Mouse (Mus musculus) intestine, embryonic 15.5 days (tissue): ENCODE results near the gene Agtpbp1. TPM values are rescaled to one million over a fixed set of nuclear protein-coding genes. Genes with fewer than 3 reads are reported as not detected.
A peak's percentile ranks its signal among the peaks of the same experiment; 100 is the strongest.

Experiments used
- ATAC-seq: fragments of 200-750 bp; cut with Nextera tagmentation; 2 replicates; pipeline ENCODE4 v1.8.0; 2017; ENCODE audit warnings: moderate TSS enrichment, moderate library complexity
- H3K27ac ChIP-seq: fragments of 300-500 bp; sonication (generic); 2 replicates; pipeline ENCODE4 v1.5.1; 2015; ENCODE audit warnings: mild to moderate bottlenecking, inconsistent platforms
- H3K27me3 ChIP-seq: fragments of 300-500 bp; sonication (generic); replicated peaks from 2 replicates; pipeline ENCODE4 v1.6.1; 2015; ENCODE audit warnings: inconsistent platforms
- H3K36me3 ChIP-seq: fragments of 300-500 bp; sonication (generic); 2 replicates; pipeline ENCODE4 v1.6.1; 2015; ENCODE audit warnings: inconsistent platforms
- H3K4me1 ChIP-seq: fragments of 300-500 bp; sonication (generic); replicated peaks from 2 replicates; pipeline ENCODE4 v1.6.1; 2015; ENCODE audit warnings: inconsistent platforms
- H3K4me2 ChIP-seq: fragments of 300-500 bp; sonication (generic); replicated peaks from 2 replicates; pipeline ENCODE4 v1.6.1; 2015; ENCODE audit warnings: mild to moderate bottlenecking, inconsistent platforms
- H3K4me3 ChIP-seq: fragments of 300-500 bp; sonication (generic); replicated peaks from 2 replicates; pipeline ENCODE4 v1.5.1; 2015; ENCODE audit warnings: inconsistent platforms
- H3K9ac ChIP-seq: fragments of 300-500 bp; sonication (generic); 2 replicates; pipeline ENCODE4 v1.6.1; 2015; ENCODE audit warnings: inconsistent platforms
- H3K9me3 ChIP-seq: fragments of 300-500 bp; sonication (generic); 2 replicates; pipeline ENCODE4 v1.6.1; 2016; ENCODE audit warnings: inconsistent platforms
- WGBS: fragments of 180-500 bp; shearing (Covaris S2); methylation state at CpG from one replicate; pipeline ENCODE4 v1.1.7; 2015; 5-methylcytosine and 5-hydroxymethylcytosine counted together
- polyA plus RNA-seq: library from polyadenylated mRNA; unstranded; fragments of >200 nt; fragmentation: Nextera tagmentation; extraction: Ambion mirVana; gene quantifications from 2 replicates; pipeline ENCODE4 v1.2.1, GENCODE M21; 2015

Agtpbp1 gene
- polyA plus RNA-seq, 1 experiment from 2014 or later, result 15.7 TPM

DNA sequence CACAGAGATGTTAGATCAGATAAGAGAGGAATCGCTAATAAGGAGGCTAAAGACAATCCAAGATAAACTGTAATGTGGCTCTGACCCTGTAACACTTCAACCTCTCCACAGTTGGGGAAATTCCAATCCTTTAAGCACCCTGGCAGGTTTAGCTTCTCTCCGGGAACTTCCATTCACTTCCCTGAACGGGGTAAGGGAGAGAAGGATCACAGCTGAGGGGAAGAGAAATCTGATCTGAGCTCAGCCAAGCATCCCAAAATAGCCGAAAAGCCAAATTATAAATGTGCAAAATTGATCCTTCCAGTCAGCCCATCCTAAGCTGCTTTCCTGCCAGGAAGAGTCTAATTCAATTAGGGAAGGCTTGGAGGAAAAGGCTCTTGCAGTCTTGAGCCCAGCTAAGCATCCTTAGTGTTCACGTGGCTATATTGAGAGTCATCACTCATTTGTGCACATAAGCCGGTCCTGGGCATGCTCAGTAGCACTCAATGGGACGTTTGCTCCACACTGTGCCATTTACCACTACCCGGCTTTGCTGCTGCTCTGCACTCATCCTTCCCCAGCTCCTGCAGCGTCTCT, 19.0 kb downstream of the Agtpbp1 start:
- Histone ChIP-seq H3K9me3 (no peaks in the 10 kb centered on the region), H3K27me3 (no peaks in the 10 kb centered on the region), H3K4me2 (no peak overlapping the region), H3K4me3 (no peak overlapping the region), H3K36me3 (no peaks in the 10 kb centered on the region), H3K27ac (no peak overlapping the region), H3K9ac (no peak overlapping the region), H3K4me1 (0 out of 2 replicates have a peak, but pooled peaks cover 3% of the 10 kb centered on the region)
- ATAC-seq, result no peak
- 49% methylated on average over 9 of the region's 9 CpGs for WGBS

DNA sequence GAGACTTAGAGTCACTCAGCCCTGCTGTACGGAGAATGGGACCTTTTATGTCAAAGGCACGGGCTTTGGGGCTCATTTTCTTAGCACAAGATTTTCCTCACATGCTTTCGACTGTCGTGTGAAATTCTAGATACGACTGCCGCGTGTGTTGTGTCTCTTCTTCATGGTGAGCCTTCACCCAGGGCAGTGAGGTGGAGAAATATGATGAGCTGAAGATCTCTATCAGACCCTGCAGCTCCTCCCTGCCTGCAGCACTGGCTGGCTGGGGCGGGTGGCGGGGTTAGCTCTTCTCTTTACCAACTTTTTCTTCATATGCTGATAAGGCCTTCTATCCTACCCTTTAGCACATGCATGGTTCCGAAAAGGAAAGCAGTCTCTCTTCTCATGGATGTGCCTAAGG, 20.1 kb downstream of the Agtpbp1 start:
- ATAC-seq, result no peak
- Histone ChIP-seq H3K9me3 (no peaks in the 10 kb centered on the region), H3K4me3 (no peak overlapping the region), H3K27me3 (no peaks in the 10 kb centered on the region), H3K4me2 (no peak overlapping the region), H3K36me3 (no peaks in the 10 kb centered on the region), H3K9ac (no peak overlapping the region), H3K27ac (no peak overlapping the region), H3K4me1 (0 out of 2 replicates have a peak, but pooled peaks cover 3% of the 10 kb centered on the region)
- 86% methylated on average over 10 of the region's 10 CpGs for WGBS

DNA sequence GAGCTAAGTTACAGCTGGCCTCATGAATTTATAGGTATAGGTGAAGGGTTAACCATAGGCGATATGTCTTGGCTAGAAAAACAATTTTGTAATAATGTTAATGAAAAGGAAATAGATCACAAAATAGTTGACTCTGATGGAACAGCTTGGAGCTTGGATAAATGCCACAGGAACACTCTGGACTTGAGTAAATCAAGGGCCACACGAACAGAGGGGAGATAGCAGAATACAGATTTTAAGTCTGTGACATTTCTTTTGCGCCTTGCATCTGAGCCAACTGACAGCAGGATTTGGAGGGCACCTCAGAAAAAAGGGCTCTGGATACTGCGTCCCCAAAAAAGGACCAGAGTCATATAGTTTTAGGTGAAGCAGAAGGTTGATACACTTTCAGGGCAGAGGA, 20.5 kb downstream of the Agtpbp1 start:
- Histone ChIP-seq H3K9me3 (no peaks in the 10 kb centered on the region), H3K9ac (no peak overlapping the region), H3K27ac (no peak overlapping the region), H3K36me3 (no peaks in the 10 kb centered on the region), H3K4me1 (0 out of 2 replicates have a peak, but pooled peaks cover 3% of the 10 kb centered on the region), H3K4me3 (no peak overlapping the region), H3K27me3 (no peaks in the 10 kb centered on the region), H3K4me2 (no peak overlapping the region)
- ATAC-seq, result no peak
- WGBS, result 80% methylated on average over 4 of the region's 4 CpGs

DNA sequence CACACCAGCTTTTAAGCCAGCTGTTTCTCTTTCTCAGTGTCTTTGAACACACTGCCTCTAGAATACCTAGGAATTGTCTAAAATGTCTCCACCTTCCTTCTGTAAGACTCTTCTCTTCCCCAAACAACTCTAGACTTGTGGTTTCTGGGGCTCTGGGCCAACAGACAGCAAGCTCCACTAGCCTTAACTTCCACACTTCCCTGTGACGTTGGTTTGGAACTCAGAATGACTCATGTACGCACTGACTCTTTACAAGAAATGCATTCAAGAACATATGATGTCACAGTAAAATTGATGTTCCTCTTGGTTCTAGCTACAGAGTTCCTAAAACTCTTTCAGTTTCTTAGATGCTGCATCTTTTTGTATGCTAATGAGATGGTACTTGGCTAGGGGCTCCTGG, 22.6 kb downstream of the Agtpbp1 start:
- Histone ChIP-seq H3K9ac (no peak overlapping the region), H3K4me1 (0 out of 2 replicates have a peak, but pooled peaks cover 7% of the 10 kb centered on the region), H3K27me3 (no peaks in the 10 kb centered on the region), H3K36me3 (no peaks in the 10 kb centered on the region), H3K9me3 (no peaks in the 10 kb centered on the region), H3K4me2 (no peak overlapping the region), H3K4me3 (no peak overlapping the region), H3K27ac (no peak overlapping the region)
- no peak for ATAC-seq
- WGBS, result 74% methylated on average over 2 of the region's 2 CpGs

DNA sequence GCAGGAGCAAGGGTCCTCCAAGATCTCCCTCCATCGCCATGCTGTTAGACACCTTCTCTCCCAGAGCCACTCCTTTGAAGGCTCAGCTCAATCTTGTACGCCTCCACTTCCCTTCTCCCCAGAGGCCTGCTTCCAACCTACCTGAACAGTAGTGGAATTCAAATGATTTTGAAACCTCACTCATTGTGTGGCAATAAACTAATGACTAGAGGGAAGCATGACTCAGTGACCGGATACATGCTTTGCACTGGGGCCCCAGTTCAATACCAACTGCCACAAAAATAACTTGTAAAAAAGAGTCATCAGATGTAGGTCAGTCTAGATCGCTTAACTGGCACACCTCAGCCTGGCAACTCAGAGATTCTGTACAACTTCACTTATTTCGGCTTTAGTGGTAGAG, 26.3 kb downstream of the Agtpbp1 start:
- no peaks in the 10 kb centered on the region for H3K27me3 ChIP-seq
- H3K4me3 ChIP-seq, result no peak overlapping the region
- no peaks in the 10 kb centered on the region for H3K9me3 ChIP-seq
- no peak for ATAC-seq
- peaks cover 16% of the 10 kb centered on the region for H3K4me1 ChIP-seq
- H3K9ac ChIP-seq, result no peak overlapping the region
- H3K4me2 ChIP-seq, result no peak overlapping the region
- H3K27ac ChIP-seq, result no peak overlapping the region
- WGBS, result 88% methylated on average over 5 of the region's 5 CpGs
- no peaks in the 10 kb centered on the region for H3K36me3 ChIP-seq

DNA sequence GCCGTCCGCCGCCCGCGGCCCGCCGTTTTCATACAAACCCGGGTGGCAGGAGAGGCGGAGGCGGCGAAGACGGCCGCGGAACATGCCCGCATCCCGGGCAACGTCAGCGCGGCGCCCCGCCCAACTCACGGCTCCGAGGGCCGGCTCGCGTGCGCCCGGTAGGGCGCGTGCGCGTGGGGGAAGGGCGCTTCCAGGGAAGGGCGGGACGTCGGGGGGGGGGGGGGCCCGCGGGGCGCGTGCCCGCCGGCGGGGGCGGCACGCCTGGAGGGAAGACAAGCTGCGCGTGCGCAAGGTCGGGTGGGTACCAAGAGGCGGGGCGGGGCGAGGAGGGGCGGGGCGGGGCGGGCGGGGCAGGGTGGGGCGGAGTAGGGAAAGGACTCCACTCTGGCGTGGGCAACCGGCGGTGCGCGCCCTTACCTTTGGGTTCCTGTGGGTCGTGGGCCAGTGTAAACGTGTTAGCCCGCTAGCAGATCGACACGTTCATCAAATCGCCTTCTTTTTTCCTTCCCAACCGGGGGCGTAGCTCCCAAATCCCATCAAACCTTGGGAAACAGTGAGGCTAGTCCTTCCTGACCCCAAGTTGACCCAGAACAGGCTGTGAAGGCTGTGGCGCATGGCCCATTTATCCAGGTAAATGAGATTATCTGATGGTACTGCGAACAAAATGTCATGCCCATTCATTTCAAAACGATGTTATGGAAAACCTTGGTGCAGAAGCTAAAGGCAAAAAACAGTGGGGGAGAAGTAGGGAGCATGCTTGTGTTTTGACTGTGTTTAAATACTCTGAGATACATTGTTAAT, 27.6 kb downstream of the Agtpbp1 start:
- ATAC-seq, result peak; percentile 91
- Histone ChIP-seq H3K27ac (peak overlapping the region; percentile 56; the same call in 1 of the 2 replicates), H3K4me1 (peaks cover 16% of the 10 kb centered on the region), H3K36me3 (no peaks in the 10 kb centered on the region), H3K9me3 (no peaks in the 10 kb centered on the region), H3K27me3 (no peaks in the 10 kb centered on the region), H3K4me2 (peak overlapping the region; percentile 90), H3K4me3 (peak overlapping the region; percentile 76), H3K9ac (peak overlapping the region; percentile 64)
- under 1% methylated on average over 38 of the region's 73 CpGs for WGBS

DNA sequence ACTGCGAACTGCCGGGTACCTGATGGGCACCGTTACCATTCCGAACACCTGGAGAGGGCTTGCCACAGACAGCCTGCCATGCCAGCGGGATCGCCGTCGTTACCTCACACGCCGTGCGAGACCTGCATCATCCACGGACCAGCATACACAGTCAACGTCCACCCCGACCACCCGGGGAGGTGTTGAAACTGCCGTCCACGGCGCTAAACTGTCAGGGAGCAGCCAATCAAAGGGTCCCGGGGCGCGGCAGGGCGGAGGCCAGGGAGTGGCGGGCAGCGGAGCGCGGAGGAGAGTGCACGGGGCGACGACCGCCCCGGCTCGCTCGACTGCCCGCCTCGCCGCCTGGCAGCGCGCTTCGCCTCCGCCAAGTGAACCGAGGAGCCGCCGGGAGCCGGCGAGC, 28.4 kb downstream of the Agtpbp1 start:
- no peaks in the 10 kb centered on the region for H3K27me3 ChIP-seq
- H3K4me1 ChIP-seq, result peaks cover 14% of the 10 kb centered on the region
- H3K9ac ChIP-seq, result peak overlapping the region; percentile 64
- peak overlapping the region; percentile 76 for H3K4me3 ChIP-seq
- no peaks in the 10 kb centered on the region for H3K9me3 ChIP-seq
- under 1% methylated on average over 41 of the region's 45 CpGs for WGBS
- peak overlapping the region; percentile 90 for H3K4me2 ChIP-seq
- H3K27ac ChIP-seq, result peak overlapping the region; percentile 56; the same call in 1 of the 2 replicates
- H3K36me3 ChIP-seq, result no peaks in the 10 kb centered on the region
- peak; percentile 86 for ATAC-seq

DNA sequence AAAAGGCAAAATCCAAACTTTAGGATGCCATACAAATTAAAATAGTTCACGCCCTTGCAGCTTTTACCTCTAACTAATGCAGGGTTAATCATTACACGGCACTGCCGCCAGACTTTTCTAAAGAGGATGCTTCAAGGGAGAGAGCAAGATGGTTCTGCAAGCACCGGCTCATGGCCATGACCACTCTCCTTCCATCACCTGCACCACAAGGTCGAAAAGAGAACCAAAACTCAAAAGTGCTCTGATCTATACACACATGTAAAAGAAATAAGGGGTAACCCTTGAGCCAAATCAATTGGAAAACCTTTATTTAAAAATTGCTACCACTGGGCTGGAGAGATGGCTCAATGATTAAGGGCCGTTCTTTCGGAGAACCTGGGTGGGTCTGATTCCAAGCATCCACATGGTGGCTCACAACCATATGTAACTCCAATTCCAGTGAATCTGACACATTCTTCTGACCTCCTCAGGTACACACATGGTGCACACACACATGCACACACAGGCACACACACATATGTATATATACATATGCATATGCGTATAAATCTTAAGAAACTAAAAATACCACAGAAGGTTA, 29.3 kb downstream of the Agtpbp1 start:
- peak overlapping the region; percentile 1 for H3K4me3 ChIP-seq
- 0 out of 2 replicates have a peak overlapping the region, but pooled peaks have one; percentile 11 for H3K9ac ChIP-seq
- H3K4me1 ChIP-seq, result peaks cover 14% of the 10 kb centered on the region
- H3K9me3 ChIP-seq, result no peaks in the 10 kb centered on the region
- no peaks in the 10 kb centered on the region for H3K27me3 ChIP-seq
- H3K36me3 ChIP-seq, result no peaks in the 10 kb centered on the region
- H3K27ac ChIP-seq, result no peak overlapping the region
- H3K4me2 ChIP-seq, result peak overlapping the region; percentile 90
- 56% methylated on average over 8 of the region's 8 CpGs for WGBS
- ATAC-seq, result no peak

DNA sequence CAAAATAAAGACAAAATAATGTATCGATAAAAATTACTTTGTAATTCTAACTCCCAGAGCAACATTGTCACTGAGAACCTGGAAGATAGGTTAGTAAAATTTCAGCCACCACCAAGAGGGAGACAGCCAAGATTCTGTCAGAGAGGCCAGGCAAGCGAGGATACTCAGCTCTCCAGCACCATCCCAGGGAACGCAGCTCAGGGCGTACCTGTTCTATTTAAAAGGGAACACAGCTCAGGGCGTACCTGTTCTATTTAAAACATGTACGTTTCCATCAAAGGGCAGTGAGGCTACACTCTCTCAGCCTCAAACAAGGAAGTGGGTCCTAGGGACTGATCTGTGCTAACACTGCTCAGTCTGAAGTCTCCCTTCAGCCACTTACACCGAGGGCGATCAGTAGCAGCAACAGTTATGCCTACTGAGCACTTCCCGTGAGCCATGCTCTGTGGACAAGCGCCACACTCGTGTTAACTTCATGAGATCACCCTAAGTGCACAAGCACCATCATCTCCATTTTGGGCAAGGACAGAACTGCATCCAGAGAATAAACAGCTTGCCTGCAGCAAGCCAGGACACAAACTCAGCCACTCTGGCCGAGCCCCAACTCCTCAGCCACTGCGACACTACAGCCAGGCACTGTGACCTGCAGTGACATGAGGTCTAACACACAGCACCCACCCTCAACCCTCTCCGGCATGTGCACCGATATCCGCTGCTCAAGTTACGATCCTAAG, 30.1 kb downstream of the Agtpbp1 start:
- Histone ChIP-seq H3K27me3 (no peaks in the 10 kb centered on the region), H3K9ac (0 out of 2 replicates have a peak overlapping the region, but pooled peaks have one; percentile 11), H3K9me3 (no peaks in the 10 kb centered on the region), H3K4me2 (peak overlapping the region; percentile 90), H3K27ac (no peak overlapping the region), H3K4me1 (peaks cover 14% of the 10 kb centered on the region), H3K36me3 (no peaks in the 10 kb centered on the region), H3K4me3 (peak overlapping the region; percentile 1; the same call in 1 of the 2 replicates)
- ATAC-seq, result no peak
- WGBS, result 50% methylated on average over 17 of the region's 17 CpGs

DNA sequence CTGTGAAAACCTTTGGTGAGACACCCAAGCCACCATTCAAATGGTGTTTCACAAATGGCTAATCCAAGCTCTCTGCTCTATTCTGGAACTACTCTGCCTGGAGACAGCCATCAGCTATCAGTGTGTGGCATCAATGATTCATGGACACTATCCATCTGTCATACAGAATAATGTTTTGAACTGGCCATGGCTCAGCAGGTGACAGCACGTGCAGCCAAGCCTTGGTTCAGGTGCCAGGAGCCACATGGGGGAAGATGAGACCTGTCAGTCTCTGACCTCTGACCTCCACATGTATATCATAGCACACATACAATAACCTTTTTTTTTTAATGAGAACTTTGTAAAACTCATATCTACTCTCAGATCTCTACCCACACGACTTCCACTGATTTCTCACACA, 32.3 kb downstream of the Agtpbp1 start:
- H3K4me1 ChIP-seq, result peaks cover 17% of the 10 kb centered on the region
- ATAC-seq, result no peak
- H3K27ac ChIP-seq, result no peak overlapping the region
- no peaks in the 10 kb centered on the region for H3K36me3 ChIP-seq
- 58% methylated on average over 2 of the region's 2 CpGs for WGBS
- no peak overlapping the region for H3K4me3 ChIP-seq
- H3K27me3 ChIP-seq, result no peaks in the 10 kb centered on the region
- H3K4me2 ChIP-seq, result no peak overlapping the region
- no peaks in the 10 kb centered on the region for H3K9me3 ChIP-seq
- H3K9ac ChIP-seq, result no peak overlapping the region

DNA sequence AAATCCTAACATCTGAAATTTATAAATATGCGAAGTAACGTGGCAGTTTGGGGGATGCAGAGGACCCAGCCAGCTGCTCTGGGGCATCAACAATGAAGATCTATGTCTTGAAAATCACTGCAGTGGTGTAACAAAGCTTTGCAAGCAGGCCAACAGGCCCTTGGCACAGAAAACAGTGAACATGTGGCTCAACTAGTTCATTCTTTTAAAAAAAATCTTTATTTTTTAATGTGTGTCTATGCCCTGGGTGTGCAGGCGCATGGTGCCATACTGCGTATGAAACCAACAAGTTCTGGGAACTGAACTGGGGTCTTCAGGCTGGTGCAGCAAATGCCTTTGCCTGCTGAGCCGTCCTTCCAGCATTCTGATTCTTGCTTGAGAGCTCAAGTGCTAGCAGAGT, 32.7 kb downstream of the Agtpbp1 start:
- Histone ChIP-seq H3K27ac (no peak overlapping the region), H3K4me2 (no peak overlapping the region), H3K9me3 (no peaks in the 10 kb centered on the region), H3K4me3 (no peak overlapping the region), H3K36me3 (no peaks in the 10 kb centered on the region), H3K27me3 (no peaks in the 10 kb centered on the region), H3K4me1 (peaks cover 15% of the 10 kb centered on the region), H3K9ac (no peak overlapping the region)
- ATAC-seq, result no peak
- WGBS, result 85% methylated on average over 5 of the region's 5 CpGs

DNA sequence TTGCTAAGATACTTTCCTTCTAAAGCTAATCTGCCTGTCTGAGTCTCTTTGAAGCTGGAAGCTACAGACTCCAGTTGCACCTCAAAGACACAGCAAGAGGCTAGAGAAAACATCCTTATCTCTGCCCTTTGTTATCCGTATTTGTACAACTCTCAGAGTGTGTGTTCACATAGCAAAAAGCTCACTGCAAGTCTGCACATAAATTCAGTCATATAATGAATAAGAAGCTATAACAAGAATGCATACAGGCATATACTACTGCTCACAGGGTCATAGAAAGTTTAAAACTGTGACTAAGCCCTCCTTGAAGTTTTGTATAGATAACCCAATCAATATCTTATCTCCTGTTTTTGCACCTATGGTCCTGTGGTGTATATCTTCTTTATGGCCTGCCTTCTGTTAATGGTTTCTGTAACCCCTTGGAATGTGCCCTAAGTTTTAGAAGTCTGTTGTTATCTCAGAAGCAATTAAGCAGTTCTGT, 35.7 kb downstream of the Agtpbp1 start:
- Histone ChIP-seq H3K4me1 (peaks cover 12% of the 10 kb centered on the region), H3K4me2 (no peak overlapping the region), H3K9ac (no peak overlapping the region), H3K4me3 (no peak overlapping the region), H3K36me3 (no peaks in the 10 kb centered on the region), H3K27me3 (no peaks in the 10 kb centered on the region), H3K9me3 (no peaks in the 10 kb centered on the region), H3K27ac (no peak overlapping the region)
- peak; percentile 87 for ATAC-seq
- 29% methylated on average over 1 of the region's 1 CpGs for WGBS
